Mouse (Mus musculus) ES-Bruce4 (cell line): ENCODE results near the gene Dact1.

Experiments
- CTCF ChIP-seq: IDR thresholded peaks from one replicate; pipeline ENCODE4 v1.8.1; 2011; ENCODE audit warnings: low read depth, low read length
- EP300 ChIP-seq: IDR thresholded peaks from 2 replicates; pipeline ENCODE4 v1.6.1; 2011; ENCODE audit warnings: low read depth, low read length; ENCODE audit not compliant: insufficient read depth
- POLR2A ChIP-seq: IDR thresholded peaks from one replicate; pipeline ENCODE4 v1.8.1; 2011; ENCODE audit warnings: low read length; ENCODE audit not compliant: insufficient read depth

GRCm38 (mm10) chr12:71355092-71355491, 45.4 kb downstream of the Dact1 start:
- TF ChIP-seq CTCF (no peak), POLR2A (no peak), EP300 (no peak)
